Mouse (Mus musculus) CD4-positive naive resting alpha-beta T cell, adult 57 days (primary cell): ENCODE data around the gene Rpl9-ps6. TPM values are rescaled to one million over a fixed set of nuclear protein-coding genes. Genes with fewer than 3 reads are reported as not detected.

Experiments
- total RNA-seq: library from RNA; stranded (reverse); gene quantifications from one replicate; pipeline ENCODE4 v1.2.4, GENCODE M21; 2023

Gene Rpl9-ps6
- total RNA-seq: 81.5 TPM

GRCm38 (mm10) chr19:32466478-32466877, at the start of gene Rpl9-ps6:
TSS of gene Rpl9-ps6 (minus strand) at chr19:32466578.

GRCm38 (mm10) chr19:32485681-32486105, 19.3 kb upstream of the Rpl9-ps6 start, which contains the start of gene Minpp1:
TSS of gene Minpp1 (plus strand) at chr19:32485769.

Other genes with a start within 250 kb of the Rpl9-ps6 start
- 216 TPM for gene Sgms1, start 76.9 kb downstream of the Rpl9-ps6 start, total RNA-seq
- 33.6 TPM for gene Minpp1, start 19.2 kb upstream of the Rpl9-ps6 start, total RNA-seq
- 0.44 TPM for gene Papss2, start 129.2 kb upstream of the Rpl9-ps6 start, total RNA-seq